Mouse (Mus musculus): ENCODE measurements around the gene Snip1.

The Snip1 gene

DNA sequence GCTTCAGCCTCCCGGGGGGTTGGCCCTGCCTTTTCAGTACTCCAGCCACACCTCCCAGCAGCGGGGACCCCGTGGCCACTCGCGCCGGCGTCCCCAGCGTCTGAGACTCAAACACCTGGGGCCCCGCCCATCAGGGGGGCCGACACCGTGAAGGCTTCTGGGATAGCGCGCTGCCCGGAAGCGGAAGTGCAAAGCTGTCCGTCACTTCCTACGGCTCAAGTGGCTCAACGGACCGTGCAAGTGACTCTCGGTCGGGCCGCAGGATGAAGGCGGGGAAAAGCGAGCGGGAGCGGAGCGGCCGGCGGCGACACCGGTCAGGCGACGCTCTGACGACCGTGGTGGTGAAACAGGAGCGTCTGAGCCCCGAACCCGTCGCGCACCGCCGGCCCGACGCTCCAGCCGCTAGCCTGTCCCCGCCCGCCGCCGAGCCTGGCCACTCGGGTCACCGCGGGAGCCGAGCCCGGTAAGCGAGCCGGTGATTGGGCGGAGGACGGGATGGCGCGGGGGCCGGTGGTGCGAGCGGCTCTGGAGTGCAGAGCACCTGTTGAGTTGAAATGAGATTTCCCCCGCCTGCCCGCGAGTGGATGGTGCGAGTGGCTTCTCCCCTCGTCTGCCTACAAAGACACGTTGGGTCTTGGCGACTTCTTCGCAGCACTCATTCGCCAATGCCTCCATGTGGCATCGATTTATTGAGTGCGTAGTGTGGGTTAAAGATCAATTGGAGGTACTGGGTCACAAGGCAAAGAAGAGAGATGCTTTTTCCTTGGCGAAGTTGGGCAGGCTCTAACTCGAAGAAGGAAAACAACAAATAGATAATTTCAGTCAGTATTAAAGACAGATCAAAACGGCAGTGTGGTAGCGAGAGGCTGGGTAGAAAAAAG, at the start of gene Snip1:
Gene Snip1, plus strand, starts transcription at position 183 of the 881 bp plus-strand sequence.
- DNase-seq: peak; percentile 87

DNA sequence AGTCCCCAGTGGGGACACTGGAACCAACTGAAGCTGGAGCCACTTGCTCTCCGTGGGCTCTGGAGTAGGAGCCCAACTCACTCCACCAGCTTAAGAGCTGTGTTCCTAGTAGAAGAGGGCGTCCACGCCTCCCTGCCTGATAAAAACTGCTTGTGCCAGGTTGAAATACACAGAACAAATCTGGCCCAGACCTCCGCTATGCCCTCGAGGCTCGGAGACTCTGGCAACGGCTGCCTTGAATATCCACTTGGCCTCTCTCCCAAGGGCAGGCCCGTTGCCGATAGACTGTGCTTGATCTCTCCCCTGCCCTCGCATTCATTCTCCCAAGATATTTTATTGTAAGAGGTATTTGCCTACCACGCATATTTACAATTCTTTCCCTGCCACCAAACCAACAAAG, 49.0 kb upstream of the Snip1 start:
- DNase-seq: no peak

DNA sequence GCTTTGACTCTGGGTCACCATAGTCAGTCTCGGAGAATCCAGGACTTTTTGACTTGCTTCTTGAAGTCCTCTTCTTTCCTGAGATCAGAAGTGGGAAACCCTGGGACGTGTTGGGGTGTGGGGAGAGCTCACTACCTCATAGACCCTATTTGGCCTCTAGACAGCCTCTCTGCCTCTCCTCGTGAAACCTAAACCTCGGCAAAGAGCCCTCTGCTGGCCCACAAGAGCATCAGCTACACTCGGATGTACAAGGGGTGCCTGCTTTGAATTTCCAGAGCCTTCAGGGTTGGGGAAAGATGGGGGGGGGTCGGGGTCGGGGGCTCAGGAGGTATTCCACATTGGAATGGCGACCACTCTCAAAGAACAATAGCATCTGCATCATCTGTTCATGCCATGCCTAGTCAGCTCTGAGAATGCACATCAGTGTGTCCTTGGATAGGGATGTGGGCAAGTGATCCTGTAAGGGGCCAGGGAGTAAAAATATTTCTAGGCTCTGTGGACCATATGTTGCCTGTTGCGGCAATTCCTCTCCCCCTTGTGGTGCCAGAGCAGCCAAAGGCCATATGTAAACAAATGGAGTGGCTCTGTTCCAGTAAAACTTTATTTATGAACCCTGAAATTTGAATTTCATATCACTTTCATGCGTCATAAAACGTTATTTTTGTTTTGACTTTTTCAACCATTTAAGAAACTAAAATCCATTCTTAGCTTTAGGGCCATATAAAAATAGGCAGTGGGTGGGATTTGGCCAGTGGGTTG, 45.5 kb upstream of the Snip1 start:
- peak; percentile 12 for DNase-seq

DNA sequence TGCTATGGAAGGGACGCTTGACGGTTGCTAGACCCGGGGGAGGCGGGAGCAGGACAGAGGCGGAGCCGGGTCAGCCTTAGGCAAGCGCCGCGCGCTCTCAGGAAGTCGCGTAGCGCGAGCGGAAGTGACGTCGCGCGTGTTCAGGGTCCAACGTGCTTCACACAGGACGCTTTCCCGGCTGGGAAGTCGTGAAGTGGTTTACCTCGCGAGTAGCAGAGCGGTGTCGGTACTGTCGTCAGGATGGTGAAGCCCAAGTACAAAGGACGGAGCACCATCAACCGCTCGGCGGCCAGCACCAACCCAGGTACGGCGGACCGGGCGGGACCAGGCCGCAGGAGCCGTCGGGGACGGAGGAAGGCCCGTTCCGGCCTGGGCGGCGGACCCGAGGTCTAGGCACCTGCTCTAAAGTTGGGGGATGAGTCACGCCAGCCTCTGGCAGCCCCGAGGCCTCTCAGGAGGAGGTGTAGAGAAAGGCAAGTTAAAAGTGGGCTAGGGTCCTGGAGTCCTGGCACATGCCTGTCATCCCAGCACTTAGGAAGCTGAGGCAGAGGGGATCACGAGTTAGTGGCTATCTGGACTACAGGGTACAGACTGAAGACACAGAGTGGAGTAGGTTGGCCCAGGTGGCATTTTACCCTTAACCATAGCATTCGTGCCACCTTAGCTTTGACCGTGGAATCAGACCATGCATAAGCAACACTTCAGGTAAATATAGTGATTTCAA, 36.4 kb upstream of the Snip1 start:
- DNase-seq: peak; percentile 89

DNA sequence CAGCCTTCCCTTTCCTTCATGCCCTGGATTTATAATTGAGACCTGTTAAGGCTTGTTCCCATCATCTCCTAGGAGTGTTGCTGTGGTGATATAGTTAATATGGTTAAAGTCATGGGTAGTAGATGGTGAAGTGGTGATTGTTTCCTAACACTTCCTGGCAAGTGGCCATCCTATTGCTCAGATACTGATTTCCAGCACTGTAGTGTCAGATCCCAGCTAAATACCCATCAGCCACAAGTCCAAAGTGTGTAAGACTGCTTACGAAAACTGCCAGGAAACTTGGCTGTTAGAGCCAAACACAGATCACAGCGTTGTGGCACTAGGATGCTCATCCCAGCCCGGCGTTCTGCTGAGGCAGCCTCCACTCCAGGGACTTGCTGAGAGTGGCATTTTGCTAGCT, 32.1 kb upstream of the Snip1 start:
- DNase-seq: no peak

- DNase-seq: no peak
Measured at GRCm38 (mm10) chr4:125044454-125044853, 22.0 kb upstream of the Snip1 start.

- no peak for DNase-seq
Measured at GRCm38 (mm10) chr4:125055385-125055784, 11.1 kb upstream of the Snip1 start.

GRCm38 (mm10) chr4:125056476-125056875, 10.0 kb upstream of the Snip1 start:
- DNase-seq: no peak

DNA sequence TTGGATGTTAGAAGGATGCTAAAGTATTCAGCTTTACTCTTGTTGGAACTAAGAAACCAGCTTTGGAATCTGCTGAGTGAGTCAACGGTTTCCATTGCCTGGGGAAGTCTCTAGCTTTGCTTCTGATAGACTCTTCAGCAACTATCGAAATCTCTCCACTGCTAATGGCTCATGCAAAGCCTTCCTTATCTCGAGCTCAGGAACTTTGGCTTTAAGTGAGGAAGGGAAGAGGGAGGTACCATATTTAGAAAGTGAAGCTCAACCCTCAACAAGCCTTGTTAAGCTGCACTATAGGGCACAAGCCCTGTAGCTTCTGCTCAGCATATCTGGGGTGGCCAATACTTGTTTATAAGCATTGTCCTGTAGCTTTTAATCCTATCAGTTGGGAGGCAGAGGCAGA, 9.2 kb upstream of the Snip1 start:
- no peak for DNase-seq

- no peak for DNase-seq
Measured at GRCm38 (mm10) chr4:125058033-125058432, 8.4 kb upstream of the Snip1 start.

DNA sequence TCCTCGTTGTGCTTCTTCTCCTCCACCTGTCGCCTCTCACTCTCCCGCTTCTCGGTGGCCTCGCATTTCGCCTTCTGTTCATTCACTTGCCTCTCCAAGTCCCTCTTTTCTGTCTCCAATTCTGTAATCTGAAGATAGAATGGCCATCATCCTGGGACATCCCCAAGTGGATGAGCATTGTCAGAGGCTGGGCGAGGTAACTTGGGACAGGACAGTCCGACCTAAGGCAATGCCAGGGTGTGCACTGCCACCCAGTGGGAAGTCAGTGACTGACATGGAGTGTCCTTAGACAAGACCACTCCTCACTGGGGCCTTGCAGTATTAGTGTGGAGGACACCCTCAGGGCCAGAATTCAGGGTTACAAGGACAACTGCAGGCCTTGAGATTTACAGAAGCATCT, 7.4 kb upstream of the Snip1 start:
- peak; percentile 62 for DNase-seq

DNA sequence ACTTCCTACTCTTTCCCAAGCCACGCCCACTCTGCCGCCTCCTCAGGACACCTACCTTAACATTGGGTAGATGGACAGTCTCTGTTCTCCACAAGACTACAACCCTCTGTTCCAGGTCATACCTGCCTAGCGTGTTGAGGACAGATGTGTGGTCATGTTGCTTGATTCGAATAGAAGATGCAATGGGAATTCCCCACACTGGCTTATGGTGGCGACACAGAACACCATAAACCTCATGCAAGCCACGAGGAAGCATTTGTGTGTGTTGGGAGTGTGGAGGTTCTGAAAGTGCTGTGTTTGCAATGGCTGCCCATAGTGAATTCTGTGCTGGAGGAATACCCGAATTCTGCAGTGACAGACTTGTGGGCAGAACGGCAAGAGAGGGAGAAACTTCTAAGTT, 2.6 kb upstream of the Snip1 start:
- no peak for DNase-seq

- DNase-seq: peak; percentile 34
Measured at GRCm38 (mm10) chr4:125065517-125066307, 760 bp upstream of the Snip1 start, which contains the start of gene Dnali1. Dnali1 (minus strand) TSS chr4:125065703.

- DNase-seq: no peak
Measured at GRCm38 (mm10) chr4:125077700-125078099, 11.2 kb downstream of the Snip1 start.

DNA sequence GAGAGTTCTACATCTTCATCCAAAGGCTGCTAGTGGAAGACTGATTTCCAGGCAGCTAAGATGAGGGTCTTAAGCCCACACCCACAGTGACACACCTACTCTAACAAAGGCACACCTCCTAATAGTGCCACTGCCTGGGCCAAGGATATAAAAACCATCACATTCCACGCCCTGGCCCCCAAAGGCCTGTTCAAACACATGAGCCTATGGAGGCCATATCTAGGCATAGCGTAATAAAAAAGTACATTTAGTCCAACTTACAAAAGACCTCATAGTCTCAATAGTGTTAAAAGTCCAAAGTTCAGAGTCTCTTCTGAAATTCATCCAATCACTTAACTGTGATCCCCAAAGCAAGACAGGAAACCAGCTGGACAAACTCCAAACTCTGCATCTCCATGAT, 12.2 kb downstream of the Snip1 start:
- DNase-seq: no peak

DNA sequence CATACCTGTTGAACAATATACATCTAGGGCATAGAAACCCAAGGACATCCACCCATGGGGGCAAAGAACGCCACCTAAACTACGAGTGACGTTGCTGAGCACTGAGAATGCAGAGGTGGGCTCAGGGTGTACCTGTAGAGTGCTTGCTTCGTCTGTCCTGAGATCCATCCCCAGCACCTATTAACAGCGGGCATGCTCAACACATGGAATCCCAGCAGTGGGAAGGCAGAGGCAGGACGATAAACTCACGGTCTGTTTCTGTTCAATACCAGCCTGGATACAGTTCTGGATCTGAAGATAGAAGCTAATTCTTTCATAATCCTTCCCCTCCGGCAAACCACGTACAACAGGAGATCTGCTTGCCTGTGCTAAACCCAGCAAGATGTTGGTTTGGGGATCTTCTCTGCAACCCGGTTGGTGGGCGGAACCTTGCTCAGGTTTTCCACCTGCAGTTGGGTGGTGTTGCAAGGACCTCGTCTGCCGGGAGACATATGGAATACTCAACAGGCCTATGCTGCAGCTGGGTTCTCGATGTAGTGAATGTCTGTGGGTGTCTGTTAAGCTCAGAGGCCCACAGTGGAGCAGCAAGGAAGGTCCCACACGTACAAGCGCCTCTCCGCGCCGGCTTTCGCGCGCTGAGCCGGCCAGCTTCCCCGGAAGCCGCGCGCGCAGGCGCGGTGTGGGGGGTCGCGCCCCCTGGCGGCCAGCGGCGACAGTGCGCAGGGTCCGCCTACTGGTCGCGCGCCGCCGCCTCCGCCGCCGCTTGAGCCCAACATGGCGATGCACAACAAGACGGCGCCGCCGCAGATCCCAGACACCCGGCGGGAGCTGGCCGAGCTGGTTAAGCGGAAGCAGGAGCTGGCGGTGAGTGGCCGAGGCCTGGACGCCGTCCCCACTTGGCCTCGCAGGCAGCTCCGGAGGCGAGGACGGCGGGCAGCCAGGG, 18.2 kb downstream of the Snip1 start, which contains the start of gene Meaf6:
Gene Meaf6, plus strand, starts transcription at position 732 of the 943 bp plus-strand sequence.
- peak; percentile 95 for DNase-seq

- DNase-seq: no peak
Measured at GRCm38 (mm10) chr4:125085346-125085841, 18.9 kb downstream of the Snip1 start.

- DNase-seq: no peak
Measured at GRCm38 (mm10) chr4:125093031-125093430, 26.6 kb downstream of the Snip1 start.

- no peak for DNase-seq
Measured at GRCm38 (mm10) chr4:125096066-125096465, 29.6 kb downstream of the Snip1 start.

GRCm38 (mm10) chr4:125097412-125097811, 30.9 kb downstream of the Snip1 start:
- no peak for DNase-seq

DNA sequence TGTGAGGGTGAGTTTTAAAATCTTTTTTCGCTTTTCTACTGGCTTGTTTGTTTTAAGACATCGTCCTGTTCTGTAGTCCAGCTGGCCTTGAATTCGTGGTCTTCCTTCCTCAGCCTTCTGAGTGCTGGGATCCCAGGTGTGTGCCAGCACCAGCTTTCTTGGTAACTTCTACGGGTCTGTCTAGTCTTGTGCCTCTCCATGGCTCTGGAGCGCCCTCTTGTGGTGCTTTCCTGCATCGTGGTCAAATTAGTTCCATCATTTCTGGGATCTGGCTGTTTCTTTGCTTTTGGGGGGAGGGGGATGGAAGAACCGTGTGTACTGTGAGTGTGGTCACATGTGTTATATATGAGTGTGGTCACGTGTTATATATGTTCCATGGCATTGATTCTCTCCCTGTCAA, 33.0 kb downstream of the Snip1 start:
- DNase-seq: peak; percentile 95
